Mouse (Mus musculus) lung, embryonic 15.5 days (tissue): ENCODE data around the gene Gm21317. TPM values are rescaled to one million over a fixed set of nuclear protein-coding genes. Genes with fewer than 3 reads are reported as not detected.
"Not testable (repeated sequence)": the region's sequence is repeated elsewhere in the genome, so short reads cannot be mapped to it uniquely, and the experiment has no call there.

Experiments
- ATAC-seq: fragments of 200-750 bp; cut with Nextera tagmentation; 2 replicates; pipeline ENCODE4 v1.8.0; 2017; ENCODE audit warnings: moderate number of reproducible peaks, borderline replicate concordance; ENCODE audit not compliant: low FRiP score, low TSS enrichment; ENCODE audit errors: extremely low read depth
- H3K27ac ChIP-seq: fragments of 300-500 bp; sonication (generic); 2 replicates; pipeline ENCODE4 v1.5.1; 2015; ENCODE audit warnings: moderate library complexity, mild to moderate bottlenecking, inconsistent platforms
- H3K27me3 ChIP-seq: fragments of 300-500 bp; sonication (generic); 2 replicates; pipeline ENCODE4 v1.6.1; 2015; ENCODE audit warnings: inconsistent platforms
- H3K36me3 ChIP-seq: fragments of 300-500 bp; sonication (generic); 2 replicates; pipeline ENCODE4 v1.6.1; 2015; ENCODE audit warnings: inconsistent platforms
- H3K4me1 ChIP-seq: fragments of 300-500 bp; sonication (generic); 2 replicates; pipeline ENCODE4 v1.6.1; 2015; ENCODE audit warnings: inconsistent platforms
- H3K4me2 ChIP-seq: fragments of 300-500 bp; sonication (generic); 2 replicates; pipeline ENCODE4 v1.6.1; 2015; ENCODE audit warnings: inconsistent platforms, mild to moderate bottlenecking, moderate library complexity
- H3K4me3 ChIP-seq: fragments of 300-500 bp; sonication (generic); 2 replicates; pipeline ENCODE4 v1.5.1; 2015; ENCODE audit warnings: mild to moderate bottlenecking, inconsistent platforms
- H3K9ac ChIP-seq: fragments of 300-500 bp; sonication (generic); 2 replicates; pipeline ENCODE4 v1.6.1; 2015; ENCODE audit warnings: inconsistent platforms
- H3K9me3 ChIP-seq: fragments of 300-500 bp; sonication (generic); 2 replicates; pipeline ENCODE4 v1.6.1; 2016; ENCODE audit warnings: inconsistent platforms
- WGBS: fragments of 180-500 bp; shearing (Covaris S2); methylation state at CpG from one replicate; pipeline ENCODE4 v1.1.7; 2015; 5-methylcytosine and 5-hydroxymethylcytosine counted together
- polyA plus RNA-seq: library from polyadenylated mRNA; unstranded; fragments of >200 nt; fragmentation: Nextera tagmentation; extraction: Ambion mirVana; gene quantifications from 2 replicates; pipeline ENCODE4 v1.2.1, GENCODE M21; 2015

Gm21317 gene
- not detected in 2 replicates for polyA plus RNA-seq

DNA sequence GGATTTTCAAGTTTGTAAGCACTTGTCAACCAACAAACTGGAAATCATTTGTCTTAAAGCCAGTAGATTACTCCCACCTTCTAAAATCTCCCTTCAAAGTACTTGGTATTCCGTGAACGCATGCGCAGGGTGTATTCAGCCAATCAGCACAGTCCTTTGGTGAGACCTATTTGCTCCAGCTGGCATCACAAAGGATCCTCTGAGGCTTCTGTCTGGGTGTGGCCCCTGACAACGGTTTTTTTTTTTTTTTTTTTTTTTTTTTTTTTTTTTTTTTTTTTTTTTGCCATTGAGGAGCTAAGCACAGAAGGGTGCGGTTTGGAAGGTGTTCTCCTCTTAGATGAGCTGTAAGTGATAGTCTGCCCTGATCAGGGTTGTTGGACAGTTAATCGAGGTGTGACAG is at the start of gene Gm21317:
TSS of gene Gm21317 (plus strand) at position 301 of the 400 bp plus-strand sequence.
- H3K9me3 ChIP-seq, H3K4me2 ChIP-seq, H3K9ac ChIP-seq, H3K36me3 ChIP-seq, H3K27ac ChIP-seq, ATAC-seq, H3K4me1 ChIP-seq, H3K27me3 ChIP-seq, H3K4me3 ChIP-seq: not testable (repeated sequence)
- no CpG with 5 or more reads among the region's 6 CpGs for WGBS
